Mouse (Mus musculus) right cerebral cortex, postnatal 14 days (tissue): ENCODE results near the gene Sh3glb2.

Experiments
- DNase-seq: peaks from one replicate; pipeline ENCODE4 v3.0.0; 2022

The Sh3glb2 gene

DNA sequence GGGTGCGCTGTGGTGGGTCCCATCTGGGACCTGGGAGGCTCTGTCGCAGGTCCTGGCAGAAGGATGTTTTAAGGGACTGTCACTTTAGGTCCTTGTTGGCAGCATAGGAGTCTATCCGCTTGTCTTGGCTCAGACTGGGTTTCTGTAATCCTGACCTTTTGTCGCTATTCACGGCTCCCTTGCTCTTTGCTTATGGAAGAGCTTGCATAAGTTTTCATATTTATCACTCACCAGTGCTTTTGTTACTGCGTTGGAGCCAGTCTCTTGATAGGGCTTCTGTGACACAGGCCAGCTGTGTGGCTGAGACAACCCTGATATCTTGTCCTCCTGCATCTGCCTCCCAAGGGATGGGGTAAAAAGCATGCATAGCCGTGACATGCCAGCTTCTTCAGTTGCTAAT lies 20.2 kb upstream of the Sh3glb2 start:
- DNase-seq: no peak

DNA sequence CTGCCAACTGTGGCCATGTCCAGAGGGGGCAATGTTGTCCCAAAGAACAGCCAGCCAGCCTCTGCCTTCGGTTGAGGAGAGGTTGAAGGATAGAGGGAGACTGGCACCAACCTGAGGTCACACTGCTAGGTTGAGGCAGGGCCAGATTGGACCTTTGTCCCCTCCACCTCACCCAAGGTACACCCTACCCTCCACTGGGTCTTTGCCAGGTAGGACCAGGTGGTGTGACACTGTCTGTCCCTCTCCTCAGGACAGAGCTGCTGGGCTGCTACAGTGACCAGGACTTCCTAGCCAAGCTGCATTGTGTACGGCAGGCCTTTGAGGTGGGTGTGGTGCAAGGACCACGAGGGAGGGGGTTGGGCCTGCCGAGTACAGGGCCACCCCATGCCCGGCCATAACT lies 18.6 kb upstream of the Sh3glb2 start:
- no peak for DNase-seq

DNA sequence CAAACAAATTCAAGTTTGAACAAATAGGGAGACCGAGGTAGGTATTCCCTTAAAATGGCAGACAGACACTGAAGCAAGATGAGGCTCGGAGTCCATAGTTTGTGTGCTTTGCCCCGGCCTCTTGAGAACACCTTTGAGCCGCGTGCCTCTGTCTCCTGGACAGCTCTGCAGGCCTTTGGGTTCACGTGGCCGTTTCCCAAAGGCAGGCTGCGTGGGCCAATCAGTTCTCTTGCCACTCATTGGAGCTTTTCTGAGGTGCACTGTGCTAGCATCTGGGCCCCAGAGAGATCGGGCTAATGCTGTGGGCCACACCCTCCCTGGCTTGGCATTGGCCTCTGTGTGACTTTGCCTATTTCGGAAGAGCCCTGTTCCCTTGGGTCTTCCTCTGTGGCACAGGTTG lies 16.8 kb upstream of the Sh3glb2 start:
- DNase-seq: no peak

DNA sequence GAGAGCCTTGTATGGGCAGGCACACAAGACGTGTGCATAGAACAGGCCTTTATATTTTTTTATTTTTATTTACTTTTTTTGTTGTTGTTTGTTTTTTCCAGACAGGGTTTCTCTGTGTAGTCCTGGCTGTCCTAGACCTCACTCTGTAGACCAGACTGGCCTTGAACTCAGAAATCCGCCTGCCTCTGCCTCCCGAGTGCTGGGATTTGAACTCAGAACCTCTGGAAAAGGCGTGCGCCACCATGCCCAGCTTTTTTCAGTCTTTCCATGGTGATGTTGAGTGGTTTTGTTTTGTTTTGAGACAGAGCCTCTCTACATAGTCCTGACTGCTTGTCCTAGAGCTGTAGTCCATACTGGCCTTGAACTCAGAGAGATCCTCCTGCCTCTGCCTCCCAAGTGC lies 13.6 kb upstream of the Sh3glb2 start:
- no peak for DNase-seq

DNA sequence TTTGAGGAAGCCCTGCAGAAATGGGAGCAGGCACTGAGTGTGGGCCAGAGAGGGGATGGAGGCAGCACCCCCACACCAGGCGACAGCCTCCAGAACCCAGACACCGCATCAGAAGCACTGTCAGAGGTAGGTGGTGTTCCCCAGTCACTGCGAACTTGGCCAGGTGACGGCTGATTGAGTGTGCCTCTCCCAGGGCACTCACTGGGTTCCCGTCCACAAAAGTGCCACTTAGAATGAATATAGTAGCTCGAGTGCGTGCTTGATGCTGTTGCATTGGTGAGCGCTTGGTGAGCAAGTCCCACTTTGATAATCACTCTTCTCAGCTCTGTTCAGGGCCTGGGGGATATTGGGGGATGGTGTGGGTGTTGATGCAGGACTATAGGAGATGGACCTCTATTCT lies 12.4 kb upstream of the Sh3glb2 start:
- DNase-seq: no peak

DNA sequence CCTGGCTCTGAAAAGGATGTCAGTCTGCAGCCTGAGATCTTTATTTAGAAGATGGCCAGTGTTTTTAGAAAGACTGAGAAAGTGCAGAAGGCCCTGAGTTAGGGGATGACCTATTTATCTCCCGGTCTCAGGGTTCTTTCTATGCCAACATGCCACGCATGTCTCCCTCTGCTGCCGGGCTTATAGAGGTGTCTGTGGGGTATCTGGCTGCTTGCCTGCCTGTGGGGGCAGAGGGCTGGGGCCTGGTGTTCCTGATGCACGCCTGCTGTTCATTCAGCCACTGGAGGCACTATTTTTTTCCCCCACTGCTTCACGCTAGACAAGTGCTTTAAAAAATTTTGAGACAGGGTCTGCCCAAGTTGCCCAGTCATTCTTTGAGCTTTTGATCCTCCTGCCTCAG lies 7.1 kb upstream of the Sh3glb2 start:
- DNase-seq: no peak

DNA sequence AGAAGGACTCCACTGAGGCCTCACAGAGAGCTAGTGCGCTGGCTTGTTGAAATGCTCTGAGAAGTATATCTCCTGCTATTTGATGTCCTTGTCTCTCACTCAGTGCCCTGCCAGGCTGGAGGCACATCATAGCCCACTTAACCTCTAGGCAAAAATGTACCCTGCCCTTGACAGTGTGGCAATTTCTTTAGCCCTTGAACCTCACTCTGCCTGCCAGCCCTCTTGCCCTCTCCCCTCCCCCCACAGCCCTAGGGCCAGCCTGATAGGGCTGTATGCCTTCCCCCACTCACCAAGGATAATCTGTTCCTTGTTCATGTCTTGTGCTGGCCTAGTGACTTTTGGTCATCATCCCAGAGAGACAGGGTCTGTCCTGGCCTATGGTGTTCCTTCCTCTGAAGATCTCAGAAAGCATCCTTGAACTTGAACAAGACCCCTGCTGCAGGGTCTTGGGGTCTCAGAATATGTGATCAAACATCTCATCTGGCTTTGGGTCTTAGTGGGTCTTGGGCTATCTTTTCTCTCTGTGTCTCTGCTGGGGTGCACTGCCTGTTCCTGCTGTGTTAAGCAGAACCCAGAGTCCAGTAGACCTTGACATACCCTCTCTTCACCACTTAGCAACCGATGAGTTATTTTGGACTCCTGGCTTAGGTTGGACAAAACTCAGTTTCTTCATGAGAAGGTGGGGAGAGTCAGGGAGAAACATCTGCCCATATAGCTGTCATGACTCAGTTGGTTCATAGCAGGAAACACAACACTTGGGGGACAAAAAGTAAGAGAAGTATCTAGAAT lies 6.3 kb upstream of the Sh3glb2 start:
- DNase-seq: no peak

DNA sequence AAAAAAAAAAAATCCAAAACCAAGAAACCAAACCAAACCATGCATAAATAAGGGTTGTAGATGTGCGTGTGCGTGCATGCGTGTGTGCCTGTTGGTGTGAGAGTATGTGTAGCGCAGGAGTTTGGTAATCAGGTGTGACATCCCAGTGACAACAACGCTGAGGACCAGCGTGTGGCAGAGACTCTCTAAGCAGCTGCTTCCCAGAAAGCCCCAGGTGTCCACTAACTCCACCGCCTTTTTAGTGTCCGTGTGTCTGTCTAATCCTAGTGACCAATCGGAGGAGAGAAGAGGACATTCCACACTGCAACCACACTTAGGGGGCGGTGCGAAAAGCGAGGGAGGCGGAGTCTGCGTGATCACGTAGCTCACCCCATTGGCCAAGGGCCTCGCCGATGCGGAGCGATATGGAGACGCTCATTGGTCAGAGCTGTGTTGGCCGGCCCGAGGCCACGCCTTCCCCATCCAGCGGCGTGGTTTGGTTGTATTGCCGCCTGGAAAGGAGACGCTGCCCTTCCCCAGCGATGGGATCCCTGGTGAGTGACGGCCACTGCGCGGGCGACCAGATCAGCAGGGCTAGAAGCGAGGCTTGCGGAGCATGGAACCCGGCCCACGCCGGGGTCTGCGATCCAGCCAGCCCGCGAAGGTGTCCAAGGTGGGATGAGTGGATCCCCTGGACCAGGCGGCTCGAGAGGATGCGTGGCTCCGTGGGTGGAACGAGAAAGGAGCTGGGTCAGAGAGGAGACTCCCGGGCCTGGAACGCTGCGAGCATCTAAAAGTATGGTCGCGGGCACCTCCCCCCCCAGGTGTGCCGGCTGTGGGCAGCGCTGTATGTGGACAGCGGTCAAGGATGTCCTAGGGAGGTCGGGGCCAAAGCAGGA lies 4.9 kb upstream of the Sh3glb2 start, which contains the start of gene Miga2:
TSS of gene Miga2 (plus strand) at position 461 of the 878 bp plus-strand sequence.
- DNase-seq: peak; percentile 97

DNA sequence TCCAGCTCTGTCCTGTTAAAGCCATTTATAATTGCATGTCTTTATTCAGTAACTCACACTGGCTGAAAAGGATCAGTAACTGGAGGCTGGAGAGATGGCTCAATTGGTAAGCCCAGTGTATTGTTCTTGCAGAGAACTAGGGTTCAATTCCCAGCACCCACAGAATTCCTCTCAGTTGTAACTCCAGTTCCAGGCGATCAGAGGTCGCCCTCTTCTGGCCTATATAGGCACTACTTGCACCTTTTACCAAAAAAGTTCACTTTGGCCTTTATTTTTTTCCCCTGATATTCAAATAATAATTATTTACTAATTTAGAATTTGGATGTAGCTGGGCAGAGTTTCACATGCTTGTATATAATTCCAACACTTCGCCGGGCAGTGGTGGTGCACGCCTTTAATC lies 3.7 kb upstream of the Sh3glb2 start:
- DNase-seq: no peak

DNA sequence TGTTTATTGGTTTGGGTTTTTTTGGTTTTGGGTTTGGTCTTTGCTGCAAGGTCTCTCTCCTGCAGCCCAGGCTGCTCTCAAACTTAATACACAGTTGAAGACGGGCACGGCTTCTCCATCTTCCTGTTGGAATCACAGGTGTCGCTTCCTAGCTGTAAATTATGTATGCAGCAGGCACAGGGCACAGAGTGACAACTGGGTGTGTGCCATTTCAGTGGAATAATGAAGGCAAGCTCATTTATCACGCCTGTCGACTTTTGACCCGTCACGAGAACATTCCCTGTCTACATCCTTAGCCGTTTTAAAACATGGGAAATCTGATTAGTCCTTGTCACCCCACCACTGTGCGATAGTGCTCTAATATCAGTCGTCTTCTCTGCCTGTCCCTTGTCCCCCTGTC lies 1.5 kb upstream of the Sh3glb2 start:
- DNase-seq: no peak

DNA sequence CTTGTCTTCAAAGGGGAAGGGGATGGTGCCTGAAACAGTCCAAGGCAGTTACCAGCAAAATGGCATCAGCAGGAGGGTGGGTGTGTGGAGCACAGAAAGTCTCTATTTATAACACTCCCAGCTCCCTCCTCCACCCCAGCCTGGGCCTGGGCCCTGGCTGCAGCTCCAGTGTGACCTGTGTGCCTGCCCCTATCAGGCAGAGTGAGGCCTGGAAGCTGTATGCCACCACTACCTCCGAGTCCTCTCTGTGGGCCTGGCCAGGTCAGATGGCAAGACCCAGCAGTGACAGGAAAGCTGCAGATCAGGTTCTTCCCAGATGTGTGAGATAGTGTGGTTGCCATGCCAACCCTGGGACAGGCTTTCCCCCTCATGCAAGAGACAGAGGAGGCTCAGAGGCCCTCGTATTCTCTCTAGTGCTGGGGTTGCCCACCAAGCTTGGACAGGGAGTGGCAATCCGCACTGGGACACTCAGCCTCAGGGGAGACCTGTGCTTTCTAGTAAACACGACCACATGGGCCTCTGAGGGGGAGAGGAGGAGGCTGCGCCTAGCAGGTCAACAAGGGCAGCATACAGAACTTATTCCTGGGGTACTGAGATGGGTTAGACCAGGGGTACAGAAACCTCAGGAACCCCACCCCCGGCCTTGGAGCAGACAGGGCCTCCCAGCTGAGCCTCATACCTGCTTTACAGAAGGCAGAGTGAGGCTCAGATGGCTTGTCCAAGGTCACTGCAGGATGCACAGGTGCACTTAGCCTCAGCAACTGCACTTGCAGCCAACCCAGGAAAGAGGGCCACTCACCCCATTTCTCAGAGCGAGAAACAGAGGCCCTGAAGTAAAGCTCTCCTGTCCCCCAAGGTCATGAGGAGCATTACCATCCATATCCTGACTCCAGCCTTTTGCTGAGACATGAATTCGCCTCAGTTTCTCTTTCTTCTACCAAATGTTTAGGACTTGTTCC lies 1.3 kb downstream of the Sh3glb2 start:
- peak; percentile 44 for DNase-seq

DNA sequence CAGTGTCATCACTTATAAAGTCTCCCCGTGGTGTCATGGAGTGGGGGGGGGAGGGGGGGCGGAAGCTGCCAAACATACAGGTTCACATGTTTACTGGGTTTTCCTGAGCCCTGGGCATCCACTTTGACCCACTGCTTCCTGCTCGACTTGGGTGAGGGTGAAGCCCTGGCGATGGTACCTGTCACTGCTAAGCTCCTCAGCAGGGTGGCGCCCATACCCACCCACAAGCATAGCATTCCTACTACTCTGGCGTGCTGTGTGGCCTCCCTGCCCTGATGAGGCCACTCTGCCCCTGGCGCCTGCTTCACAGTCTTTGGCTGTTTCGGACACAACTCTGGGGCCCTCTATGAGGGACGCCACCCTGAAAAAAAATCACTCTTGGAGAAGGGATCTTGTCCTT lies 2.2 kb downstream of the Sh3glb2 start:
- DNase-seq: no peak

DNA sequence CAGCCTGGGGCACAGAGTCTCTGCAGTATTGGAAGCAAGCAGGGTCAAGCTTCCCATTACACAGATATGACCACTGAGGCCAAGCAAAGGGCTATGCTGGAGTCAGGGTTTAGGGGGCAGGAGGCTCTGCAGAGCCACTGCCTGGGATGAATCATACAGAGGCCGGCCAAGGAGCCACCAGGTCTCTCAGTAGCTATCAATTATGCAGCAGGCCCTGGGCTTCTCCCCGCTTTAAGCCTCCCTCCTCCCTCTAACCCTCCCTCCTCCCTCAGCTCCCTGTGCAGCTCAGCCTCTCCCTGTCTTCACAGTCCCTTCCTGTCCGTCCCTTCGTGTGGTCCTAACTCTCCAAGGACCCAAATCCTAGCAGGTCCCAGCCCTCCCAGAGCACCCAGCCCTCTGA lies 2.9 kb downstream of the Sh3glb2 start:
- no peak for DNase-seq

DNA sequence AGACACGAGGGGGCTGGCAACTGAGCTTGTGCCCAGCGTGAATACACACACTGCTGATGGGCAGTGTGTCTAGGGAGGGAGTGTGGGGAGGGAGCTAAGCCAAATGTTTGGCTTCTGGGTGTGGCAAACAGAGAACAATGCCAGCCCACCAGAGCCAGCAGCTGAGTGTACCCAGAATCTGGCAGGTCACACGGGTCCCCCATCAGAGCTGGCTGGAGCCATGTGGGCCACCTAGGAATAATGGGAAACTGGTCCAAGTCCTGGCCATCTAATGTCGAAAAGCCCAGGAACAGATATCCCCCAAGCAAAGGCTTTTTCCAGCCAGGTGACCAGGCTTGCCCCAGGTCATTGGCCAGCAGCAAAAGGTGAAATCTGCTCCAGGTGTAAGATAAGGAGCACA lies 3.3 kb downstream of the Sh3glb2 start:
- DNase-seq: no peak

DNA sequence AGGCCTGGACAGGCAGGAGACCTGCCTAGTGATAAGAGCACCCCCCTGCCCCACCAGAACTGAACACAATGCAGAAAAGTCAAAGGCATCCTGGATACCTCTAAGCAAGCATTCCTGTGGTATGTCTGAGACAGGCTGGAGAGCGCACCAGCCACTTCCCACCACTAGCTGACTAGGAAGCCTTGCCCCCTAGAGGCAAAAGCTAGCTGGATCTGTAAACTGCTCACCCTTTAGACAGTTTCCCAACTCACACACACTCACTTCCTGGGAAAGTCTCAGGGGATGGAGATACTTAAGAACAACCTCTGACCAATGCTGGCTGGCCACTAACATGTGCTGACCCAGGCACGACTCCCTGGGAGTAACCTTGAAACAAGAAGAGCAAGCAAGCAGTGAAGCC lies 8.0 kb downstream of the Sh3glb2 start:
- no peak for DNase-seq

DNA sequence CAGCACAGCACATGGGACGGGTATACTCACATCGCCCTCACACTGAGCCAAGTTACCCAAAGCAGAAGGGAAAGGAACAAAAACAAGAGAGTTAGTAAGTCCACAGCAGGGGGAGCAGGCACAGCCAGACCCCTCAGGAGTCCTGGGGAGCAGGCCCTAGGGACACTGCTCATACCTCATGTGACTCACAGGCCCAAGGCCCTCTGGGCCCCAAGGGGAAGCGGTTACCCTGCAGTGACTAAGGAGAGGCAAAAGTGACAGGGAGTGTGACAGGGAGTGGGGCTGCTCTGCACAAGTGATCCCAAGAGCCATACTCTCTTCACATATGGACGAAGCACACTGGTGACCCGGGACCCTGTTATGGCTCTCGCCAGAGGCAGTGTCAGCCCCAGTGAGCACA lies 9.9 kb downstream of the Sh3glb2 start:
- no peak for DNase-seq

DNA sequence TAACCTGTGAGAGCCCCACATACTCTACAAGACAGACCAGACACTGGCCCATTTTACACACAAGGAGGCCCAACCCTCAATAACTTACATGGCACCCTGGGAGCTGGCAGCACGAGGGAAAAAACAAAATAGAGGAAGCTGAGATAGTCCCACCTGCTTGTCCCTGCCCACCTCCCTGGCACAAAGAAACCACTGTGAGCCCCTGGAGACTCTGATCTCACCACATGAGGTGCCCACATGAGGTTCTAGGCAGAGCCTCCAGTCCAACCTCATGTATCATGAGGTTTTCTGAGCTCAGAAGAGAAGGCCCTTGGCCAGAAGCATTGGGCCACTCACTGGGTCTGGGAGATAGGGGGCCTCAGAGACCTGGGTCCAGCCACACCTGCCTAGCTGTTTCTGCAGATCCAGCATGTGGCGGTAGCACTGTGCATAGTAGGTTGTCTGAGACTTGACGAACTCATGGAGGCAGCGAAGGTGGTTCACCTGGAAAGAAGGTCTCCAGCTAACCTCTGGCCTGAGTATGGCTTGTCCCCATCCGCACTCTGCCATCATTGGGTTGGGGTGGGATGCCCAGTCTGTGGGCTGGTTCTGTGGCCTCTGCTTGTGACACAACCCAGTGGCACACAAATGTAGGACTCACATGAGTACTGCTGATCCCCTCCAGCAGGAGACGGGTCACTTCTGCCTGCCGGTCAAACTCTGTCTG lies 13.0 kb downstream of the Sh3glb2 start:
- DNase-seq: no peak

DNA sequence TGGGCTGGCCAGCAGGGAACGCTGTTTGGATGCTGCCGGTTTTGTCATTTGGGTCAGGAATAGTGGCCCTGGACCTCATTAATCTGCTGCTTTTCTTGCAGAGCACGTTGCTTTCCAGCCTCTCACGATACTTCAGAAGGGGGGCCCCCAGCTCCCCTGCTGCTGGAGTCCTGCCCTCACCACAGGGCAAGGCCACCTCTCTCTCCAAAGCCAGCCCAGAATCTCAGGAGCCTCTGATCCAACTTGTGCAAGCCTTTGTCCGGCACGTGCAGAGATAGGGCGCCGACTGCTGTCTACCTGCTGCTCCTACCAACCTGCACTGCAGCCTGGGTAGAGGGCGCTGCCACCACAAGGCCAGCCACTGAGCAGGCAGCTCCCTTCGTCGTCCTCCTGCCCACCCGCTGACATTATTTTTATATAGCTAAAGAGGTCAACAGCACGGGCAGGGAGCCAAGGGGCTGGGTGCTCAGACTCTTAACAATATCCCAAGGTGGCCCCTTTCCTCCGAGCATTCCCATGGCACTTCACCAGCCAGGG lies 15.5 kb downstream of the Sh3glb2 start:
- DNase-seq: peak; percentile 59

DNA sequence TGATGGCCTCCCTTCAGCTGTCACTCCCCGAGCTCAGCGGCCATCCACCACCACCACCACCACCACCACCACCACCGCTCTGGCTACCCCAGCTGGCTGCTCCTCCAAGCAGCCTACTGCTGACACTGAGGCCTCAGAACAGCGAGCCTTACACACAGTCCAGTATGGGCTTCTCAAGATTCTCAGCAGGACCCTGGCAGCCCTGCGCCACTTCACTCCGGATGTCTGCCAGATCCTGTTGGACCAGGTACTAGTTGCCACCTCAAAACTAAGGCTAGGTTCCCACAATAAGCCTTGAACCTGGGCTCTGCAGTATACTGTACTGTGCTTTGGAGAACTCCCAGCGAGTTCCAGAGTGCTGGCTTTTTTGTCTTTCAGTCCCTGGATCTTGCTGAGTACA lies 16.6 kb downstream of the Sh3glb2 start:
- no peak for DNase-seq

DNA sequence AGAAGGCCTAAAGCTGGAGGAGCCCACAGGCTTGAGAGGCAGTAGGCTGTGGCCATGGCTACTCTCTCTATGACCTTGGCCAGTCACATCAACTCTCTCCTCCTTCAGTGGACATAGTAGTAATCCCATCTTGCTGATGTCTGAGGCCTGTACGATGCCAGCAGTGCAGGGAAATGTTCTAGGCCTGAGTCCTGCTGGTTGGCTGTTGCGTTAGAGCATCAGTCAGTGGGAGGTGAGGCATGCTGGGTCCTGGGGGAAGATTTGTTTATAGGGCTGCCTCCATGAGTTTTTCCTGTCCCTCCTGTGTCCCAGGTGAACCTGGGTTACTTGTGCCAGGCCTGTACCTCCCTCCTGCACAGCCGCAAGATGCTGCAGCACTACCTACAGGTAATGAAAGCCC lies 17.1 kb downstream of the Sh3glb2 start:
- DNase-seq: no peak

DNA sequence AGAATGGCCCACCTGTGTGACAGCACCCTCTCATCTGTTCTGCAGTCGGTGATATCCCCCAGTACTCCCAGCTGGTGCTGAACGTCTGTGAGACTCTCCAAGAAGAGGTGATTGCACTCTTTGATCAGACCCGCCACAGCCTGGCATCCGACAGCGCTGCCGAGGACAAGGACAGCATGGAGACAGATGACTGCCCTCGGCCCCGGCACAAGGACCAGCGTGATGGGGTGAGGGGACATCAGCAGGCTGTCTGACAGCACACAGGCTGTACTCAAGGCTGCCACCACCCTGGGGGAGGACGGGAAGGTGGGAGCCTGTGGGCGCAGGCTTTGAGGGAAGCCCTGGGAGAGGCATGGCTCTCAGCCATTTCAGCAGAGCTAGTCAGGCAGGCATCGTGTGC lies 22.0 kb downstream of the Sh3glb2 start:
- no peak for DNase-seq
